Mouse (Mus musculus): ENCODE data around the gene Rasgrp3. TPM values are rescaled to one million over a fixed set of nuclear protein-coding genes. Genes with fewer than 3 reads are reported as not detected.

Rasgrp3 gene
- polyA plus RNA-seq, 1 experiment from 2014 or later = 32.1 TPM

DNA sequence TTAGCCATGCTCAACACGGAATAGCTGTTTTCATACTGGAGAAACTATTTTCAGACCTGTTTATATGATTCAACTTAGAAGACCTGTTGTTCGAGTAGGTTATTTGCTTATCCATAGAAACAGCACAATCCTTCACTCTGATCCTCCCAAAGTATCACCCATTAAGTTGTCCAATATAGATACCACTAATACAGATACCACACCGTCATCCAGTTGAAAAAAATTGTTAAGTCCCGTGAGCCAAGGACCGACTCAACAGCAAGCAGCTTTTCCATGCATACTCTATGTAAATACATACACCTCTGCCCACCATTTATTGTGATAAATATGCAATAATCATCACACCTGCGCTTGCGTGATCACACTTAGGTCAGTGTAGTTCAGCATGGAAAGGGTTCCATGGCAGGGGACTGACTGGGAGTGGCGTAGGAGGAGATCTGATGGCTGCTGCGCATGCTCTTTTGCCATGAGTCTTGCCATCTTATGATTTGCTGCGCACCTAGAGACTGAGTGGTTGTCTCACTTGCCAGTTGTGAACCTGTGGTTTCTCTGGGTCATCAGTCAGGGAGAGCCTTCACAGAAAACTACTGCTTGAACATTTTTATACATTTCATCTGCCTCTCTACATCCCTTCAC is 32.9 kb downstream of the Rasgrp3 start:
- no peaks in the 10 kb centered on the region for H3K36me3 ChIP-seq (ENCODE audit: insufficient read depth, low read length)
- DNase-seq (ENCODE audit: low spot score) (no peak), ATAC-seq (no peak)
- 94% methylated on average over 10 of the region's 10 CpGs for WGBS
- no peak overlapping the region for H3K4me2 ChIP-seq (replicated peaks; ENCODE audit: low read depth, low read length)
- no peak overlapping the region for H3K9ac ChIP-seq (replicated peaks; ENCODE audit: low read depth)
- H3K4me1 ChIP-seq (ENCODE audit: insufficient read depth, low read depth, low read length) = peaks cover 21% of the 10 kb centered on the region; the same call in 1 of the 2 replicates
- no peaks in the 10 kb centered on the region for H3K27me3 ChIP-seq (replicated peaks; ENCODE audit: insufficient read depth, low read length)
- H3K4me3 ChIP-seq (ENCODE audit: low read depth, low read length) = no peak overlapping the region
- no peaks in the 10 kb centered on the region for H3K9me3 ChIP-seq (ENCODE audit: low read length)
- TF ChIP-seq EP300 (IDR thresholded peaks at IDR 0.05) (no peak), CTCF (IDR thresholded peaks at IDR 0.05) (no peak)
- no peak overlapping the region for H3K27ac ChIP-seq (ENCODE audit: low read length)

DNA sequence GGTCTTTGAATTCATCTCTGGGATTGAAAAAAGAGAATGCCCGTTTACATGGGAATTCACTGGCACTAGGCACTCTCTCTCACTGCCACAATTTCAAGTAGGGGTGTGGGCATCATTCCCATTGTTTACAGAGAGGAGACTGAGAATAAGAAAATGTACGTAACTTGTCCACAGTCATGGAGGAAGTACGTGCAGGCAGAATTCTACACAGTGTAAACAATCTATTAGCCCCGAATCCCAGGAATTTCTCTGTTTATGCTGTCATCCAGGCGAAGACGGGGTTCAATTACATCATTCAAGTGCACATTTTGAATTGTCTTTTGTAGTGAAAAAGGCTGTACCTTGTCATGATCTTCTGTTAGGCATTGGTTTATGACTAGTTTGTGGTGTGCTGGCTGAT is 34.6 kb downstream of the Rasgrp3 start:
- 29% methylated on average over 6 of the region's 6 CpGs for WGBS
- Histone ChIP-seq H3K27ac (ENCODE audit: low read length) (no peak overlapping the region), H3K27me3 (replicated peaks; ENCODE audit: insufficient read depth, low read length) (no peaks in the 10 kb centered on the region), H3K4me2 (replicated peaks; ENCODE audit: low read depth, low read length) (no peak overlapping the region), H3K9me3 (ENCODE audit: low read length) (no peaks in the 10 kb centered on the region), H3K9ac (replicated peaks; ENCODE audit: low read depth) (no peak overlapping the region), H3K4me1 (ENCODE audit: insufficient read depth, low read depth, low read length) (peaks cover 10% of the 10 kb centered on the region; the same call in 1 of the 2 replicates), H3K4me3 (ENCODE audit: low read depth, low read length) (no peak overlapping the region), H3K36me3 (ENCODE audit: insufficient read depth, low read length) (no peaks in the 10 kb centered on the region)
- ATAC-seq (peak; percentile 70), DNase-seq (ENCODE audit: low spot score) (peak; percentile 56)
- TF ChIP-seq EP300 (IDR thresholded peaks at IDR 0.05) = peak; percentile 90
- TF ChIP-seq CTCF (IDR thresholded peaks at IDR 0.05) = no peak

DNA sequence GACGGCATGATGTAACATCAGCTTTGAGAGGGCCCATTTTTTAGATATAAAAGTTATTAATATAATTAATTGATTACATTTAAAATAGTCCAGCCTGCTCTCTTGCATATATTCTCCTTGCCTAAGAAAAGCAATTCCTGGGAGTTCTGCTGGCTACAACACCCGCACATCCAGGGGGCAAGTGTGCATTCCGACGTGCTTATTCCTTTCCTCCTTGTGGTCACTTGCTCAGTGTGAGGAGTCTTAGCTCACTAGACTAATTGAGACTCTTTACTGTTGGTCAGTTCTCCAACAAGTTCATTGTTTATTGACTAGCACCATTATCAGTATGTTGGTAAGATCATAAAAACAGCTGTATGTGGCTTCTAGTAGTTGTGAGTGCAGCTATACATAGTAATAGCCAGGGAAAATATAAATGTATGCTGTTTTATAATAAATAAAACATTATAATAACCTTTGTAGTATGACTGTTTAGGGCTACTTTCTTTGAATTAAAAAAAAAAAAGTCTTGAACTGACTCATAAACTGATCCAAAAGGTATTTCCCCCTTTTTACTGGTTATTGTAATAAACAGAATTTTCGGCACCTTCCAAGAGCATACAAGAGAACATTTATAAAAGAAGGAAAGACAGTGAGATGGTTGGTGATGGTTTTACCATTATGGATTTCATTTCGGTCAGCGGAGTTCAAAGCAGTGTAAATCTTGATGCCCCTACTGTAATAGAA is 35.4 kb downstream of the Rasgrp3 start:
- no peaks in the 10 kb centered on the region for H3K9me3 ChIP-seq (ENCODE audit: low read length)
- 91% methylated on average over 7 of the region's 7 CpGs for WGBS
- no peak for DNase-seq (ENCODE audit: low spot score)
- no peak overlapping the region for H3K4me3 ChIP-seq (ENCODE audit: low read depth, low read length)
- H3K27me3 ChIP-seq (replicated peaks; ENCODE audit: insufficient read depth, low read length) = no peaks in the 10 kb centered on the region
- H3K9ac ChIP-seq (replicated peaks; ENCODE audit: low read depth) = no peak overlapping the region
- ATAC-seq = no peak
- TF ChIP-seq EP300 (IDR thresholded peaks at IDR 0.05) = no peak
- TF ChIP-seq CTCF (IDR thresholded peaks at IDR 0.05) = no peak
- H3K4me2 ChIP-seq (replicated peaks; ENCODE audit: low read depth, low read length) = no peak overlapping the region
- peaks cover 10% of the 10 kb centered on the region; the same call in 1 of the 2 replicates for H3K4me1 ChIP-seq (ENCODE audit: insufficient read depth, low read depth, low read length)
- H3K36me3 ChIP-seq (ENCODE audit: insufficient read depth, low read length) = no peaks in the 10 kb centered on the region
- H3K27ac ChIP-seq (ENCODE audit: low read length) = no peak overlapping the region

DNA sequence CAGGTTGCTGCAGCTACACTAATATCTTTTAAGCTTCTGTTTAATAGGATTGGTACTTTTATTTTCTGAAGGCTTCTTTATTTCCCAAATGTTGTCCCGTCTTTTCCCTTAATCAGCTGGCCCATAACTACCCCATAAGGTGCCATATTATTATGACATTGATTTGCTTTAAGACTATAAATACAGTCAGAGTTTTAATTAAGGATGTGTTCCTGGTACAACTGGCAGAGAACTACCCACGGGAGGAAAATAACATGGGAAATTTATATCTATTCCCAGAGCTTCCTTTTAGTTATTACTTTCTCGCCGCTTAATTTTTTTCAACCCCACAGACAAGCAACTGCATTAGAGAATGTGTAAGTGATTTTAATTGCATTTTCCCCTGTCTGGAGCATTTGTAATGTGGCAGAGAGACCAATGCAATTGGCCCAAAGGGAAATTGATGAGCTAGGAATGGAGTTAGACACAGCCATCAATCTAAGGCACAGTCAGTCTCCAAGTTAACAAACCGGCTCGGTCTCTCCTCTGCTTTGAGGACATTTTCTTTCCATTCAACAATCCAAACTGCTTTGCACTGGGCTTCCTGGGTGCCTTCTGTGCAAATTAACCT is 36.1 kb downstream of the Rasgrp3 start:
- H3K9me3 ChIP-seq (ENCODE audit: low read length) = no peaks in the 10 kb centered on the region
- no peak overlapping the region for H3K4me2 ChIP-seq (replicated peaks; ENCODE audit: low read depth, low read length)
- H3K36me3 ChIP-seq (ENCODE audit: insufficient read depth, low read length) = no peaks in the 10 kb centered on the region
- peaks cover 10% of the 10 kb centered on the region; the same call in 1 of the 2 replicates for H3K4me1 ChIP-seq (ENCODE audit: insufficient read depth, low read depth, low read length)
- no peak for ATAC-seq
- TF ChIP-seq CTCF (IDR thresholded peaks at IDR 0.05) (no peak), EP300 (IDR thresholded peaks at IDR 0.05) (no peak)
- no peak overlapping the region for H3K9ac ChIP-seq (replicated peaks; ENCODE audit: low read depth)
- no peaks in the 10 kb centered on the region for H3K27me3 ChIP-seq (replicated peaks; ENCODE audit: insufficient read depth, low read length)
- DNase-seq (ENCODE audit: low spot score) = no peak
- no peak overlapping the region for H3K27ac ChIP-seq (ENCODE audit: low read length)
- H3K4me3 ChIP-seq (ENCODE audit: low read depth, low read length) = no peak overlapping the region
- WGBS = 58% methylated on average over 6 of the region's 6 CpGs

DNA sequence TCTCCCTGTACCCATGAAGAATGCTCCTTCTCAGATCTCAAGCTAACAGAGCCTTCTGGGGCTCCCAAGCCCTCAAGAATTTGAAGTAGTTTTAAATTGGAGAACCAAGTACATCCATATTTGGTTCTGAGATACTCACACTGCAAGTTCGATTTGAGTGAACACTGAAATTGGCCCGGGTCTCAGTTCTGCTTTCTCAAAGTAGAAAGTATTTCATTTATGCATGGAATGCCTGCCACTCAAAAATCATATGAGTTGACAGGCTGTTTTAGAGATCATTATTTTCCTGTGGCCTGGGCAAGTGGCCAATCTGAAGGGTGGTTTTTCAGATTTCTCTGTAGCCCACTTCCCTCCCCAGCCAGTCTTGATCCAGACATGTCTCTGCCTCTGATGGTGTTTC is 36.7 kb downstream of the Rasgrp3 start:
- WGBS = 13% methylated on average over 2 of the region's 2 CpGs
- no peaks in the 10 kb centered on the region for H3K27me3 ChIP-seq (replicated peaks; ENCODE audit: insufficient read depth, low read length)
- H3K4me2 ChIP-seq (replicated peaks; ENCODE audit: low read depth, low read length) = no peak overlapping the region
- no peak for ATAC-seq
- no peak for DNase-seq (ENCODE audit: low spot score)
- no peaks in the 10 kb centered on the region for H3K36me3 ChIP-seq (ENCODE audit: insufficient read depth, low read length)
- no peaks in the 10 kb centered on the region for H3K9me3 ChIP-seq (ENCODE audit: low read length)
- H3K4me1 ChIP-seq (ENCODE audit: insufficient read depth, low read depth, low read length) = peaks cover 10% of the 10 kb centered on the region; the same call in 1 of the 2 replicates
- H3K27ac ChIP-seq (ENCODE audit: low read length) = no peak overlapping the region
- no peak overlapping the region for H3K9ac ChIP-seq (replicated peaks; ENCODE audit: low read depth)
- no peak for TF ChIP-seq CTCF (IDR thresholded peaks at IDR 0.05)
- TF ChIP-seq EP300 (IDR thresholded peaks at IDR 0.05) = no peak
- H3K4me3 ChIP-seq (ENCODE audit: low read depth, low read length) = no peak overlapping the region

DNA sequence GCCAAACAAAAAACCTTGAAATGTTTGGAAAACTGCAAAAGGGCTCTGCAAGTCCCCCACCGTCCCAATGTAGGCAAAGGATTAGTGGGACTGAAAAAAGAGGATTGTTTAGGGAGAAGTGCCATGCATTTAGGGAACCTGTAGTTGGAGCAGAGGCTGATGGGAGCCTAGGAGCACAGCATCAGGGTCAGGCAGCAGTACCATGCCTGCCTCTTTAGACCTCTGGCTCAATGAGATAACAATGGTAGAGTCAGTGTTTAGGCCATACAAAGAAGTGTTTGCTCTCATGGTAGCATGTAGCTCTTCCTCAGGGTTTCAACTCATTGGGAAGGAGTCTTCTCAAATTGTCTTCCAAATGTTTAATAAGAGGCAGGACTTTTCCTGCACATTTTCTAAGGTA is 40.3 kb downstream of the Rasgrp3 start:
- WGBS = 54% methylated on average over 1 of the region's 1 CpGs
- ATAC-seq (no peak), DNase-seq (ENCODE audit: low spot score) (no peak)
- Histone ChIP-seq H3K4me2 (replicated peaks; ENCODE audit: low read depth, low read length) (no peak overlapping the region), H3K9me3 (ENCODE audit: low read length) (no peaks in the 10 kb centered on the region), H3K36me3 (ENCODE audit: insufficient read depth, low read length) (no peaks in the 10 kb centered on the region), H3K27me3 (replicated peaks; ENCODE audit: insufficient read depth, low read length) (no peaks in the 10 kb centered on the region), H3K27ac (ENCODE audit: low read length) (no peak overlapping the region), H3K9ac (replicated peaks; ENCODE audit: low read depth) (no peak overlapping the region), H3K4me1 (ENCODE audit: insufficient read depth, low read depth, low read length) (peaks cover 10% of the 10 kb centered on the region; the same call in 1 of the 2 replicates), H3K4me3 (ENCODE audit: low read depth, low read length) (no peak overlapping the region)
- TF ChIP-seq EP300 (IDR thresholded peaks at IDR 0.05) (no peak), CTCF (IDR thresholded peaks at IDR 0.05) (no peak)

Data from lung, postnatal 0 days (tissue).